In genomic region chr1:21520116-21520645, GRCm38 (mm10) we compare ENCODE assay signal across 23 mouse cellular contexts.
DNase-seq lines count a peak whose midpoint lies in the region; ATAC-seq and TF ChIP-seq lines count a peak whose summit lies in the region.
"Had no signal": no experiment of that assay in that cellular context is flagged by ENCODE, and none has a peak within 500 bp of the region (broad histone marks: within the 10 kb centered on the region; RNA-seq: fewer than 3 reads in every experiment).

No protein-coding gene starts in this region.

- H3K9me3 ChIP-seq in CH12.LX (replicated peaks; ENCODE audit: low read length), result no peaks in the 10 kb centered on the region
- no peaks in the 10 kb centered on the region for H3K9me3 ChIP-seq in hindbrain, embryonic 12.5 days (replicated peaks)
- H3K9me3 ChIP-seq in midbrain, embryonic 15.5 days, result no peaks in the 10 kb centered on the region
- H3K9me3 ChIP-seq: forebrain, embryonic 10.5 days; forebrain, embryonic 13.5 days; G1E; hindbrain, embryonic 13.5 days had no signal

- DNase-seq in A20 (ENCODE audit: low read depth, low spot score) (peak; percentile 89), CH12.LX (ENCODE audit: extremely low read depth) (peak; percentile 85)
- peak; percentile 6 for DNase-seq in CD4-positive helper T cell, adult 2 months (ENCODE audit: low read depth, low spot score)
- DNase-seq: adrenal gland, postnatal 10 days; adrenal gland, postnatal 36 days; cerebellum, adult 18-20 months; cerebellum, adult 9-10 months; cerebellum, postnatal 14 days; gastrocnemius, postnatal 36 days; heart, adult 11 months; kidney, adult 2 months had no signal

- H3K36me3 ChIP-seq in CH12.LX (replicated peaks in 1 of 2; ENCODE audit: control insufficient read depth in 1 of 2, insufficient read depth in 1 of 2, low read length in 1 of 2), result no peaks in the 10 kb centered on the region
- no peaks in the 10 kb centered on the region for H3K36me3 ChIP-seq in hindbrain, embryonic 12.5 days
- no peaks in the 10 kb centered on the region for H3K36me3 ChIP-seq in midbrain, embryonic 15.5 days (replicated peaks)
- H3K36me3 ChIP-seq: forebrain, embryonic 10.5 days; G1E; hindbrain, embryonic 13.5 days had no signal

- no peaks in the 10 kb centered on the region for H3K79me2 ChIP-seq in CH12.LX (replicated peaks; ENCODE audit: control insufficient read depth, extremely low read depth, insufficient read depth, poor library complexity, severe bottlenecking)

- TF ChIP-seq CTCF in CH12.LX (conservative IDR thresholded peaks at IDR 0.05 in 1 of 2, IDR thresholded peaks at IDR 0.05 in 1 of 2; ENCODE audit: low read depth in 2 of 2, low read length in 2 of 2), result no peak

- peak overlapping the region; percentile 58 for H3K4me2 ChIP-seq in CH12.LX (ENCODE audit: insufficient read depth, low read depth, poor library complexity, severe bottlenecking)
- H3K4me2 ChIP-seq in hindbrain, embryonic 12.5 days (replicated peaks), result no peak overlapping the region
- H3K4me2 ChIP-seq in midbrain, embryonic 15.5 days, result no peak overlapping the region
- H3K4me2 ChIP-seq: forebrain, embryonic 13.5 days; heart, embryonic 11.5 days; hindbrain, embryonic 13.5 days had no signal

- in situ Hi-C loops in CH12.LX (cut with MboI; ENCODE audit: low pct_ligation_motif_present, low pct_unique_long_range_greater_than_20kb, low sequenced_read_pairs), result no loop called here

- dilution Hi-C loops in CH12.LX (cut with MboI; ENCODE audit: extremely low pct_ligation_motif_present, extremely low pct_unique_long_range_greater_than_20kb, low sequenced_read_pairs), result no loop called here

- TF ChIP-seq RAD21 in CH12.LX (IDR thresholded peaks at IDR 0.05; ENCODE audit: low read depth, low read length), result no peak

- no peak overlapping the region for H3K4me3 ChIP-seq in CH12.LX (replicated peaks in 1 of 3; ENCODE audit: low read depth in 2 of 3, low read length in 2 of 3, poor library complexity in 1 of 3)
- H3K4me3 ChIP-seq in hindbrain, embryonic 12.5 days, result no peak overlapping the region
- no peak overlapping the region for H3K4me3 ChIP-seq in midbrain, embryonic 15.5 days
- H3K4me3 ChIP-seq: forebrain, embryonic 10.5 days; forebrain, embryonic 13.5 days; hindbrain, embryonic 13.5 days had no signal

- ATAC-seq in inflammation-experienced regulatory T-cells, adult 6 months, result peak; percentile 84
- ATAC-seq in hindbrain, embryonic 12.5 days (ENCODE audit: low FRiP score), result no peak
- ATAC-seq in midbrain, embryonic 15.5 days (replicated peaks), result no peak
- ATAC-seq: forebrain, embryonic 13.5 days; forebrain, embryonic 16.5 days; hindbrain, embryonic 16.5 days; intestine, postnatal 0 days; Patski had no signal

- TF ChIP-seq POLR2A in CH12.LX (IDR thresholded peaks at IDR 0.05; ENCODE audit: low read depth, low read length), result peak; percentile 24; the same call in 1 of the 2 replicates

- H3K27ac ChIP-seq in CH12.LX (ENCODE audit: insufficient read depth, low read depth), result 0 out of 2 replicates have a peak overlapping the region, but pooled peaks have one; percentile 19
- H3K27ac ChIP-seq in hindbrain, embryonic 12.5 days, result no peak overlapping the region
- no peak overlapping the region for H3K27ac ChIP-seq in midbrain, embryonic 15.5 days
- H3K27ac ChIP-seq: forebrain, embryonic 10.5 days; forebrain, embryonic 13.5 days; hindbrain, embryonic 13.5 days had no signal

- peak overlapping the region; percentile 55 for H3K9ac ChIP-seq in CH12.LX (ENCODE audit: insufficient read depth, low read depth)
- no peak overlapping the region for H3K9ac ChIP-seq in hindbrain, embryonic 12.5 days
- no peak overlapping the region for H3K9ac ChIP-seq in midbrain, embryonic 15.5 days
- H3K9ac ChIP-seq: forebrain, embryonic 13.5 days; hindbrain, embryonic 13.5 days had no signal

- 87% methylated on average over 10 of the region's 10 CpGs for WGBS in hindbrain, embryonic 12.5 days
- 88% methylated on average over 10 of the region's 10 CpGs for WGBS in midbrain, embryonic 15.5 days

- no peaks in the 10 kb centered on the region for H3K27me3 ChIP-seq in CH12.LX (replicated peaks)
- no peaks in the 10 kb centered on the region for H3K27me3 ChIP-seq in hindbrain, embryonic 12.5 days
- H3K27me3 ChIP-seq in midbrain, embryonic 15.5 days (replicated peaks), result no peaks in the 10 kb centered on the region
- H3K27me3 ChIP-seq: forebrain, embryonic 13.5 days; hindbrain, embryonic 13.5 days; Patski had no signal

- H3K4me1 ChIP-seq in CH12.LX (ENCODE audit: control insufficient read depth in 1 of 2, insufficient read depth in 2 of 2), result peaks cover 5 to 26% of the 10 kb centered on the region in 2 experiments; a peak in 3 of 4 replicates
- no peaks in the 10 kb centered on the region for H3K4me1 ChIP-seq in hindbrain, embryonic 12.5 days
- no peaks in the 10 kb centered on the region for H3K4me1 ChIP-seq in midbrain, embryonic 15.5 days
- H3K4me1 ChIP-seq: forebrain, embryonic 10.5 days; forebrain, embryonic 13.5 days; hindbrain, embryonic 13.5 days had no signal

- TF ChIP-seq EP300 in CH12.LX (IDR thresholded peaks at IDR 0.05; ENCODE audit: low read length), result peak; percentile 74

TF ChIP-seq in CH12.LX, 34 proteins besides CTCF, POLR2A, EP300 and RAD21:
- TF ChIP-seq CHD1 (IDR thresholded peaks at IDR 0.05; ENCODE audit: low read depth, low read length) (no peak), SMC3 (IDR thresholded peaks at IDR 0.05; ENCODE audit: low read depth, low read length) (no peak), IRF4 (IDR thresholded peaks at IDR 0.05; ENCODE audit: low read depth, low read length) (peak; percentile 90), ETS1 (conservative IDR thresholded peaks at IDR 0.05; ENCODE audit: low read depth, low read length) (peak; percentile 43; the same call in 1 of the 2 replicates), ZKSCAN1 (IDR thresholded peaks at IDR 0.05; ENCODE audit: borderline replicate concordance, low read depth, low read length) (no peak), NELFE (IDR thresholded peaks at IDR 0.05; ENCODE audit: low read depth, low read length) (no peak), ELF1 (IDR thresholded peaks at IDR 0.05; ENCODE audit: low read depth, low read length) (no peak), MEF2A (IDR thresholded peaks at IDR 0.05; ENCODE audit: borderline replicate concordance, low read depth, low read length) (peak; percentile 25; the same call in 1 of the 2 replicates), TBP (conservative IDR thresholded peaks at IDR 0.05; ENCODE audit: low read depth, low read length) (no peak), BHLHE40 (IDR thresholded peaks at IDR 0.05; ENCODE audit: low read depth, low read length) (peak; percentile 17; the same call in 1 of the 2 replicates)

Comparison
In these comparisons a context has a peak if more than half of its experiments do, and no peak if none do; other contexts are left out.
1. DNase-seq: peak in every context shown above with its lines; median percentile 89 in A20; 85 in CH12.LX; 6 in CD4-positive helper T cell, adult 2 months.